Mouse (Mus musculus) CH12.LX (cell line): ENCODE results near the gene Pias4. TPM values are rescaled to one million over a fixed set of nuclear protein-coding genes. Genes with fewer than 3 reads are reported as not detected.

Experiments
- DNase-seq: peaks from one replicate; pipeline ENCODE4 v3.0.0-alpha.2; 2013; ENCODE audit errors: extremely low read depth
- H3K27ac ChIP-seq: 2 replicates; pipeline ENCODE4 v1.5.1; 2012; ENCODE audit warnings: low read depth, mild to moderate bottlenecking, control low read depth, moderate library complexity; ENCODE audit not compliant: insufficient read depth
- H3K27me3 ChIP-seq: replicated peaks from 2 replicates; pipeline ENCODE3; 2012; ENCODE audit warnings: inconsistent platforms
- H3K36me3 ChIP-seq, 2 experiments: replicated peaks in 1 of 2; 2 replicates each; pipeline versions ENCODE3 to v1.6.1; 2012; ENCODE audit warnings: inconsistent platforms in 1 of 2, low read length in 1 of 2, mild to moderate bottlenecking in 1 of 2, mixed read lengths in 1 of 2, moderate library complexity in 1 of 2; ENCODE audit not compliant: control insufficient read depth in 1 of 2, insufficient read depth in 1 of 2
- H3K4me1 ChIP-seq, 2 experiments: 2 replicates each; pipeline ENCODE4 v1.6.1; 2012; ENCODE audit warnings: inconsistent platforms in 1 of 2, moderate library complexity in 1 of 2; ENCODE audit not compliant: insufficient read depth in 2 of 2, control insufficient read depth in 1 of 2
- H3K4me2 ChIP-seq: 2 replicates; pipeline ENCODE4 v1.6.1; 2012; ENCODE audit warnings: low read depth, mild to moderate bottlenecking, control low read depth; ENCODE audit not compliant: poor library complexity, insufficient read depth, severe bottlenecking
- H3K4me3 ChIP-seq, 3 experiments: fragments of 150-350 bp in 1 of 3; sonication (generic) in 1 of 3; replicated peaks in 1 of 3; 2 replicates each; pipeline versions ENCODE3 to v1.5.1; 2011 to 2012; ENCODE audit warnings: low read depth in 2 of 3, low read length in 2 of 3, mild to moderate bottlenecking in 2 of 3, moderate library complexity in 2 of 3, control low read depth in 1 of 3, improper control_type of control experiment in 1 of 3, inconsistent platforms in 1 of 3, mixed read lengths in 1 of 3; ENCODE audit not compliant: poor library complexity in 1 of 3
- H3K79me2 ChIP-seq: replicated peaks from 2 replicates; pipeline ENCODE4 v1.6.1; 2012; ENCODE audit warnings: mild to moderate bottlenecking, moderate library complexity; ENCODE audit not compliant: control insufficient read depth, poor library complexity, insufficient read depth, severe bottlenecking; ENCODE audit errors: extremely low read depth
- H3K9ac ChIP-seq: 2 replicates; pipeline ENCODE4 v1.6.1; 2012; ENCODE audit warnings: low read depth, mild to moderate bottlenecking, control low read depth, moderate library complexity; ENCODE audit not compliant: insufficient read depth
- H3K9me3 ChIP-seq: replicated peaks from 2 replicates; pipeline ENCODE3; 2012; ENCODE audit warnings: low read length, inconsistent platforms, mixed read lengths
- BHLHE40 ChIP-seq: IDR thresholded peaks from 2 replicates; pipeline ENCODE4 v1.6.1; 2011; ENCODE audit warnings: mild to moderate bottlenecking, low read depth, low read length, improper control_type of control experiment
- CHD1 ChIP-seq: IDR thresholded peaks from 2 replicates; pipeline ENCODE4 v1.6.1; 2012; ENCODE audit warnings: low read depth, low read length, improper control_type of control experiment, inconsistent platforms
- CHD2 ChIP-seq: IDR thresholded peaks from 2 replicates; pipeline ENCODE4 v1.6.1; 2011; ENCODE audit warnings: low read length, improper control_type of control experiment
- CTCF ChIP-seq, 2 experiments: IDR thresholded peaks in 1 of 2; conservative IDR thresholded peaks in 1 of 2; 2 replicates each; pipeline ENCODE4 v1.5.1; 2011 to 2012; ENCODE audit warnings: low read depth in 2 of 2, low read length in 2 of 2, improper control_type of control experiment in 1 of 2, inconsistent platforms in 1 of 2, mild to moderate bottlenecking in 1 of 2, moderate library complexity in 1 of 2
- ELF1 ChIP-seq: IDR thresholded peaks from 2 replicates; pipeline ENCODE4 v1.6.1; 2014; ENCODE audit warnings: low read depth, mild to moderate bottlenecking, inconsistent platforms, low read length, improper control_type of control experiment
- ETS1 ChIP-seq: conservative IDR thresholded peaks from 2 replicates; pipeline ENCODE4 v1.6.1; 2012; ENCODE audit warnings: low read depth, mild to moderate bottlenecking, inconsistent platforms, low read length, improper control_type of control experiment, moderate library complexity
- GABPA ChIP-seq: IDR thresholded peaks from 2 replicates; pipeline ENCODE4 v1.6.1; 2012; ENCODE audit warnings: low read depth, low read length, improper control_type of control experiment, inconsistent platforms; ENCODE audit not compliant: insufficient replicate concordance
- HCFC1 ChIP-seq: IDR thresholded peaks from 2 replicates; pipeline ENCODE4 v1.6.1; 2012; ENCODE audit warnings: low read depth, mild to moderate bottlenecking, inconsistent platforms, low read length, improper control_type of control experiment
- IRF4 ChIP-seq: IDR thresholded peaks from 2 replicates; pipeline ENCODE4 v1.6.1; 2014; ENCODE audit warnings: low read depth, mild to moderate bottlenecking, inconsistent platforms, low read length, improper control_type of control experiment
- JUN ChIP-seq: IDR thresholded peaks from 2 replicates; pipeline ENCODE4 v1.6.1; 2011; ENCODE audit warnings: low read depth, mild to moderate bottlenecking, low read length, improper control_type of control experiment, moderate library complexity; ENCODE audit not compliant: insufficient read depth
- JUND ChIP-seq: conservative IDR thresholded peaks from 2 replicates; pipeline ENCODE4 v1.6.1; 2011; ENCODE audit warnings: low read depth, low read length, improper control_type of control experiment
- MAZ ChIP-seq: IDR thresholded peaks from 2 replicates; pipeline ENCODE4 v1.6.1; 2012; ENCODE audit warnings: low read depth, mild to moderate bottlenecking, inconsistent platforms, low read length, improper control_type of control experiment, moderate library complexity
- MEF2A ChIP-seq: IDR thresholded peaks from 2 replicates; pipeline ENCODE4 v1.6.1; 2014; ENCODE audit warnings: low read depth, mild to moderate bottlenecking, inconsistent platforms, low read length, improper control_type of control experiment, borderline replicate concordance
- MXI1 ChIP-seq: IDR thresholded peaks from 2 replicates; pipeline ENCODE4 v1.6.1; 2011; ENCODE audit warnings: mild to moderate bottlenecking, low read depth, low read length, improper control_type of control experiment
- MYC ChIP-seq: IDR thresholded peaks from 2 replicates; pipeline ENCODE4 v1.6.1; 2011; ENCODE audit warnings: low read depth, mild to moderate bottlenecking, improper control_type of control experiment, low read length
- NELFE ChIP-seq: IDR thresholded peaks from 2 replicates; pipeline ENCODE4 v1.6.1; 2011; ENCODE audit warnings: low read depth, low read length, improper control_type of control experiment
- PAX5 ChIP-seq: IDR thresholded peaks from 2 replicates; pipeline ENCODE4 v1.6.1; 2012; ENCODE audit warnings: low read length, inconsistent platforms, mixed read lengths
- POLR2A ChIP-seq: IDR thresholded peaks from 2 replicates; pipeline ENCODE4 v1.6.1; 2011; ENCODE audit warnings: low read depth, mild to moderate bottlenecking, improper control_type of control experiment, low read length
- RCOR1 ChIP-seq: conservative IDR thresholded peaks from 2 replicates; pipeline ENCODE4 v1.6.1; 2012; ENCODE audit warnings: low read depth, mild to moderate bottlenecking, inconsistent platforms, low read length, improper control_type of control experiment
- SIN3A ChIP-seq: IDR thresholded peaks from 2 replicates; pipeline ENCODE4 v1.6.1; 2012; ENCODE audit warnings: low read length, improper control_type of control experiment, inconsistent platforms
- SMC3 ChIP-seq: IDR thresholded peaks from 2 replicates; pipeline ENCODE4 v1.6.1; 2011; ENCODE audit warnings: low read depth, low read length, improper control_type of control experiment
- TCF12 ChIP-seq: IDR thresholded peaks from 2 replicates; pipeline ENCODE4 v1.6.1; 2014; ENCODE audit warnings: low read depth, mild to moderate bottlenecking, inconsistent platforms, low read length, improper control_type of control experiment
- USF1 ChIP-seq: IDR thresholded peaks from 2 replicates; pipeline ENCODE4 v1.6.1; 2014; ENCODE audit warnings: low read depth, mild to moderate bottlenecking, inconsistent platforms, low read length, improper control_type of control experiment
- USF2 ChIP-seq: conservative IDR thresholded peaks from 2 replicates; pipeline ENCODE4 v1.6.1; 2011; ENCODE audit warnings: low read depth, low read length, improper control_type of control experiment
- ZC3H11A ChIP-seq: IDR thresholded peaks from 2 replicates; pipeline ENCODE4 v1.6.1; 2012; ENCODE audit warnings: low read depth, mild to moderate bottlenecking, inconsistent platforms, low read length, improper control_type of control experiment
- ZKSCAN1 ChIP-seq: IDR thresholded peaks from 2 replicates; pipeline ENCODE4 v1.6.1; 2012; ENCODE audit warnings: low read depth, inconsistent platforms, low read length, improper control_type of control experiment, borderline replicate concordance
- dilution Hi-C: fragments of 300-500 bp; cut with MboI; formaldehyde crosslinking; loops from 2 replicates; pipeline ENCODE4 v1.14.3; 2020; ENCODE audit warnings: low sequenced_read_pairs; ENCODE audit not compliant: extremely low pct_unique_long_range_greater_than_20kb, extremely low pct_ligation_motif_present
- in situ Hi-C: fragments of 300-500 bp; cut with MboI; formaldehyde crosslinking; loops from 3 replicates; pipeline ENCODE4 v1.14.3; 2019; ENCODE audit warnings: low sequenced_read_pairs, low pct_ligation_motif_present, low pct_unique_long_range_greater_than_20kb, mixed read lengths
- polyA plus RNA-seq: library from polyadenylated mRNA; unstranded; fragments of >175 nt; gene quantifications from 2 replicates; pipeline ENCODE4 v1.2.1, GENCODE M21; 2012; ENCODE audit warnings: low read depth; ENCODE audit not compliant: insufficient read length
- total RNA-seq, 2 experiments: library from RNA; depleted of rRNA; stranded (reverse); fragments of 300-350 nt in 1 of 2; fragments of >200 nt in 1 of 2; gene quantifications; 2 replicates each; pipeline ENCODE4 v1.2.3; 2012 to 2014

Pias4 gene
- total and polyA plus RNA-seq, 3 experiments: 15.3 to 33.5 (median 26.6) TPM

GRCm38 (mm10) chr10:81196470-81197065, 28.8 kb upstream of the Pias4 start (continued):
- TF ChIP-seq HCFC1: no peak
- TF ChIP-seq MYC: no peak
- peak; percentile 43; the same call in 1 of the 2 replicates for TF ChIP-seq IRF4
- no peak for TF ChIP-seq ZKSCAN1
- TF ChIP-seq POLR2A: no peak
- peak; percentile 54 for TF ChIP-seq BHLHE40
- TF ChIP-seq SIN3A: no peak
- TF ChIP-seq USF2: no peak
- TF ChIP-seq, all 38 proteins: peak for 7

- peaks cover 5% of the 10 kb centered on the region for H3K27me3 ChIP-seq
- peak overlapping the region; percentile 87; the same call in 1 of the 2 replicates for H3K4me2 ChIP-seq
- 0 out of 2 replicates have a peak overlapping the region, but pooled peaks have one; percentile 4 for H3K27ac ChIP-seq
- peak overlapping the region in 2 of 3 experiments; percentile 3 to 33 for H3K4me3 ChIP-seq
- no peak overlapping the region for H3K9ac ChIP-seq
- peaks cover 8 to 14% of the 10 kb centered on the region in 2 experiments for H3K36me3 ChIP-seq
- in situ Hi-C loops: loop anchor here (5.0 to 10.0 kb wide), 2 partner anchors 92 to 160 kb away; partner anchors contain the start of genes Hmg20b and Mfsd12
- no peaks in the 10 kb centered on the region for H3K79me2 ChIP-seq
- H3K9me3 ChIP-seq: no peaks in the 10 kb centered on the region
- no peak for DNase-seq
- dilution Hi-C loops: no loop called here
- peaks cover 31 to 62% of the 10 kb centered on the region in 2 experiments for H3K4me1 ChIP-seq
- TF ChIP-seq TCF12 (no peak), BHLHE40 (0 out of 2 replicates have a peak, but pooled peaks have one; percentile 3)
- TF ChIP-seq, all 38 proteins: peak for 1
Observed at GRCm38 (mm10) chr10:81195300-81195699, 27.6 kb upstream of the Pias4 start.

- H3K4me2 ChIP-seq: peak overlapping the region; percentile 87
- H3K4me3 ChIP-seq: peak overlapping the region; percentile 28 to 38 (median 33)
- H3K36me3 ChIP-seq: peaks cover 15 to 23% of the 10 kb centered on the region in 2 experiments
- peaks cover 5% of the 10 kb centered on the region for H3K27me3 ChIP-seq
- in situ Hi-C loops: loop anchor here (10.0 kb wide), 1 partner anchor 161 kb away; the partner anchor contains the start of genes Hmg20b and Mfsd12
- dilution Hi-C loops: no loop called here
- H3K9me3 ChIP-seq: no peaks in the 10 kb centered on the region
- peaks cover 31 to 62% of the 10 kb centered on the region in 2 experiments for H3K4me1 ChIP-seq
- peak overlapping the region; percentile 48 for H3K9ac ChIP-seq
- peak; percentile 82 for DNase-seq
- H3K27ac ChIP-seq: peak overlapping the region; percentile 67
- H3K79me2 ChIP-seq: no peaks in the 10 kb centered on the region
- 0 out of 2 replicates have a peak, but pooled peaks have one; percentile 16 for TF ChIP-seq RCOR1
- peak; percentile 81 for TF ChIP-seq ETS1
- no peak for TF ChIP-seq CHD1
- TF ChIP-seq JUN: no peak
- no peak for TF ChIP-seq USF2
- TF ChIP-seq MXI1: peak; percentile 58; the same call in 1 of the 2 replicates
- TF ChIP-seq USF1: no peak
- TF ChIP-seq ZKSCAN1: no peak
- TF ChIP-seq ZC3H11A: no peak
- no peak; the same call in 1 of the 2 replicates for TF ChIP-seq SMC3
- TF ChIP-seq CTCF (conservative IDR thresholded peaks at IDR 0.05 in 1 of 2, IDR thresholded peaks at IDR 0.05 in 1 of 2; ENCODE audit: low read depth in 2 of 2, low read length in 2 of 2): no peak
- peak; percentile 87 for TF ChIP-seq MEF2A
- TF ChIP-seq JUND: 0 out of 2 replicates have a peak, but pooled peaks have one; percentile 32
- no peak for TF ChIP-seq PAX5
- no peak; the same call in none of the 2 replicates for TF ChIP-seq CHD2
- 0 out of 2 replicates have a peak, but pooled peaks have one; percentile 42 for TF ChIP-seq NELFE
- TF ChIP-seq ELF1: peak; percentile 66
- peak; percentile 82; the same call in 1 of the 2 replicates for TF ChIP-seq MAZ
- TF ChIP-seq GABPA: no peak
- peak; percentile 49; the same call in 1 of the 2 replicates for TF ChIP-seq IRF4
- TF ChIP-seq TCF12: peak; percentile 83
Observed at GRCm38 (mm10) chr10:81193991-81194774, 26.5 kb upstream of the Pias4 start.
